Mouse (Mus musculus): ENCODE results near the gene Traip. TPM values are rescaled to one million over a fixed set of nuclear protein-coding genes. Genes with fewer than 3 reads are reported as not detected.
A peak's percentile ranks its signal among the peaks of the same experiment; 100 is the strongest.

Gene Traip
- polyA plus RNA-seq, 1 experiment from 2014 or later, result 17.3 TPM

DNA sequence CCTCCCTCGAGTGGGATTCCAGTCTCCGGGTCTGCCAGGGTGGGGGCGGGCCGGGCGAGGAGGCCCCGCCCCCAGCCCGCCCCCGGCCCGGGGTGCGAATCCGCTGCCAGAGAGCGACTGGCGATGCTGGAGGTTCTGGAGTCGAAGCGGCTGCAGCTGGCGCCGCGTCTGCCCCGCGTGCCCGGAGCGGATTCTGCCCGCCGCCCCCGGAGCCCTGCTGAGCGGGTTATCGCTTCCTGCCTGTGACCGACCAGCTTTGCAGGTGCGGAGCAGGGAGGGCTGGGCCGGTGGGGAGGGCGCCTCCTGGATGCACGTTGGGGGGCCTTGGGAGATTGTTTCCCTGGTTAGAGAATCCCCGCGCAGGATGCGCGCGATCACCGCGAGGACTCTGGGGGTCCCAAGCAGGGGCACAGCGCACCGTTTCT lies 14.1 kb upstream of the Traip start:
- Histone ChIP-seq H3K27me3 (peaks cover 88% of the 10 kb centered on the region), H3K9me3 (replicated peaks) (no peaks in the 10 kb centered on the region), H3K27ac (no peak overlapping the region), H3K36me3 (no peaks in the 10 kb centered on the region), H3K9ac (peak overlapping the region; percentile 26; the same call in 1 of the 2 replicates), H3K4me3 (replicated peaks) (peak overlapping the region; percentile 48), H3K4me2 (peak overlapping the region; percentile 63), H3K4me1 (replicated peaks) (peaks cover 11% of the 10 kb centered on the region)
- DNase-seq (no peak), ATAC-seq (ENCODE audit: low read depth) (no peak)
- WGBS (ENCODE audit: insufficient replicate concordance), result 1% methylated on average over 40 of the region's 41 CpGs

GRCm38 (mm10) chr9:107936215-107936822 lies 13.6 kb upstream of the Traip start:
- H3K9ac ChIP-seq, result peak overlapping the region; percentile 26; the same call in 1 of the 2 replicates
- H3K4me2 ChIP-seq, result peak overlapping the region; percentile 63
- peak overlapping the region; percentile 48 for H3K4me3 ChIP-seq (replicated peaks)
- no peaks in the 10 kb centered on the region for H3K36me3 ChIP-seq
- no peak for DNase-seq
- peaks cover 88% of the 10 kb centered on the region for H3K27me3 ChIP-seq
- whole genome bisulfite sequencing (ENCODE audit: insufficient replicate concordance), result 4% methylated on average over 29 of the region's 29 CpGs
- no peak for ATAC-seq (ENCODE audit: low read depth)
- H3K9me3 ChIP-seq (replicated peaks), result no peaks in the 10 kb centered on the region
- H3K4me1 ChIP-seq (replicated peaks), result peaks cover 11% of the 10 kb centered on the region
- no peak overlapping the region for H3K27ac ChIP-seq

- peaks cover 85% of the 10 kb centered on the region for H3K27me3 ChIP-seq
- 27% methylated on average over 3 of the region's 3 CpGs for WGBS (ENCODE audit: insufficient replicate concordance)
- ATAC-seq (ENCODE audit: low read depth) (no peak), DNase-seq (no peak)
- no peak overlapping the region for H3K27ac ChIP-seq
- no peak overlapping the region for H3K9ac ChIP-seq
- peaks cover 11% of the 10 kb centered on the region for H3K4me1 ChIP-seq (replicated peaks)
- peak overlapping the region; percentile 63; the same call in 1 of the 2 replicates for H3K4me2 ChIP-seq
- no peaks in the 10 kb centered on the region for H3K36me3 ChIP-seq
- H3K4me3 ChIP-seq (replicated peaks), result no peak overlapping the region
- no peaks in the 10 kb centered on the region for H3K9me3 ChIP-seq (replicated peaks)
Measured at GRCm38 (mm10) chr9:107936831-107937230, 13.1 kb upstream of the Traip start.

DNA sequence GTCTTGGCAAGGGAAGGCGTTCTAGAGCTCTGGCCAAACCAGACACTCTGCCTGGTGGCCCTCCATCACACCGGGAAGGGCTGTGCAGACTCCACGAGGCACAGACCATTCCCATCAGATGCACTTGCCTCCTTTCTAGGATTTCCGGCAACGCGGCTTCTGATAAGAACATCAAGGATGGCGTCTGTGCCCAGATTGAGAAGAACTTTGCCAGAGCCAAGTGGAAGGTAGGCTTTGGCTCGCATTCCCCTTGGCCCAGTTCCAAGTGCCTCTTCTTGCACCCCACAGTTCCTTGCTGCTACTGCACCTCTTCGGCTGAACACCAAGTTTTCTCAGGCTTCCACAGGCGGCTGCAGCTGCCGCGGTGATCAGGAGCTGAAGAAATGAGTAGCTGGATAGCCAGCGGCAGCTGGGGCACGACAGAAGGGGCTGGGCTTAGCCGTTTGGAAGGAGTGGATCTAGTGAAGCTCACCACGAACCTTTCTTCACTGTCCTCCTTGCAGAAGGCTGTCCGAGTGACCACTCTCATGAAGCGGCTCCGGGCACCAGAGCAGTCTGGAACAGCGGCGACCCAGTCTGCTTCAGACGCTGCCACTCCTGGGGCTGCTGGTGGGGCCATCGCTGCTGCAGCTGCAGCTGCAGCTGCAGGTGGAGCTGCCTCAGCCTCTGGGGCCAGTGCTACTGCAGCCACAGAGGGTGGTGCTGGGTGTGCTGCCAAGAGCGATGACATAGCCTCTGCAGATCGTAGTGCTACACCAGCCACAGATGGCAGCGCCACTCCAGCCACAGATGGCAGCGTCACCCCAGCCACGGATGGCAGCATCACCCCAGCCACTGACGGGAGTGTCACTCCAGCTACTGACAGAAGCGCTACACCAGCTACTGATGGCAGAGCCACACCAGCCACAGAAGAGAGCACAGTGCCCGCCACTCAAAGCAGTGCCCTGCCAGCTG lies 2.4 kb upstream of the Traip start:
- H3K4me3 ChIP-seq (replicated peaks), result no peak overlapping the region
- no peak overlapping the region for H3K9ac ChIP-seq
- no peak for ATAC-seq (ENCODE audit: low read depth)

GRCm38 (mm10) chr9:107949184-107949921 lies 583 bp upstream of the Traip start:
- Histone ChIP-seq H3K4me1 (replicated peaks) (peaks cover 26% of the 10 kb centered on the region), H3K4me2 (no peak overlapping the region), H3K27ac (no peak overlapping the region), H3K4me3 (replicated peaks) (no peak overlapping the region), H3K27me3 (peaks cover 4% of the 10 kb centered on the region; the same call in 1 of the 2 replicates), H3K36me3 (0 out of 2 replicates have a peak, but pooled peaks cover 2% of the 10 kb centered on the region), H3K9me3 (replicated peaks) (no peaks in the 10 kb centered on the region), H3K9ac (no peak overlapping the region)
- 69% methylated on average over 13 of the region's 13 CpGs for WGBS (ENCODE audit: insufficient replicate concordance)
- DNase-seq (no peak), ATAC-seq (ENCODE audit: low read depth) (no peak)

More for the DNA sequence above, 2.4 kb upstream of the Traip start:
- no peak for DNase-seq
- 78% methylated on average over 31 of the region's 31 CpGs for WGBS (ENCODE audit: insufficient replicate concordance)
- H3K36me3 ChIP-seq, result no peaks in the 10 kb centered on the region
- no peaks in the 10 kb centered on the region for H3K9me3 ChIP-seq (replicated peaks)
- H3K27me3 ChIP-seq, result peaks cover 4% of the 10 kb centered on the region; the same call in 1 of the 2 replicates
- H3K4me1 ChIP-seq (replicated peaks), result peaks cover 20% of the 10 kb centered on the region
- H3K4me2 ChIP-seq, result no peak overlapping the region
- H3K27ac ChIP-seq, result no peak overlapping the region

GRCm38 (mm10) chr9:107950460-107951355 lies 772 bp downstream of the Traip start:
- DNase-seq, result peak; percentile 86
- H3K27ac ChIP-seq, result peak overlapping the region; percentile 73
- peaks cover 26% of the 10 kb centered on the region for H3K4me1 ChIP-seq (replicated peaks)
- H3K36me3 ChIP-seq, result peaks cover 9% of the 10 kb centered on the region; the same call in 1 of the 2 replicates
- 13% methylated on average over 45 of the region's 45 CpGs for WGBS (ENCODE audit: insufficient replicate concordance)
- peak; percentile 90 for ATAC-seq (ENCODE audit: low read depth)
- H3K27me3 ChIP-seq, result no peaks in the 10 kb centered on the region
- peak overlapping the region; percentile 86 for H3K4me3 ChIP-seq (replicated peaks)
- H3K9ac ChIP-seq, result peak overlapping the region; percentile 81
- H3K9me3 ChIP-seq (replicated peaks), result no peaks in the 10 kb centered on the region
- peak overlapping the region; percentile 84 for H3K4me2 ChIP-seq

DNA sequence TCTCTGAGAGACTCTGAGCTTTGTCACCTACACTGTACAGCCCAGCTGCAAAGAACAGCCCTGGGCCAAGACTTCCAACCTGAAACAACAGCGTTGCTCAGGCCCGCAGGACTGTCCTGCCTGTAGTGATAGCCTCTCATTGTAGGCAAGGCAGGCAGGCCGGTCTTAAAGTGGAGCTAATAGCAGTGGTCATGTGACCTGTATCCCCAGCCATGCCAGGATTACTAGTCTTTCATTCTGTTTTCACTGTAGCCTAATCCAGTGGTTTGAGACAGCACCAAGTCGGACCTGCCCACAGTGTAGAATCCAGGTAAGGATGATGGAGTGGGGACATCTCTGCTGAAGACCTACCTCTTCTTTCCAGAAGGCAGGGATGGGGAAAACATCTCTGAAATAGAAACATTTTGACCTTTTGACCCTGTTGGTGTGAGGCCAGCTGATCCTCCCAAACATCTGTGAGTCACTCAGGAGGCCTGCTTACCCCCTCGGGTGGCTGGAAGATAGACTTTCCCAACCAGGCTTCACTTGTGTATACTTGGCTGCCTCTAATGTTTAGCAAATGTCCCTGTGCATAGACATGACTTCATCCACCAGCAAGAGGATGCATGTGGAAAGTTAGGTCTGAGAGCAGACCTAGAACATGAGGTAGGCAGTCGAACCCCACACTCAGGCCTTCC lies 5.8 kb downstream of the Traip start:
- Histone ChIP-seq H3K4me3 (replicated peaks) (no peak overlapping the region), H3K27me3 (no peaks in the 10 kb centered on the region), H3K4me1 (replicated peaks) (peaks cover 18% of the 10 kb centered on the region), H3K4me2 (no peak overlapping the region), H3K9ac (no peak overlapping the region), H3K9me3 (replicated peaks) (no peaks in the 10 kb centered on the region), H3K36me3 (peaks cover 59% of the 10 kb centered on the region), H3K27ac (no peak overlapping the region)
- 82% methylated on average over 6 of the region's 6 CpGs for WGBS (ENCODE audit: insufficient replicate concordance)
- DNase-seq (no peak), ATAC-seq (ENCODE audit: low read depth) (no peak)

GRCm38 (mm10) chr9:107957141-107957540 lies 7.2 kb downstream of the Traip start:
- no peaks in the 10 kb centered on the region for H3K9me3 ChIP-seq (replicated peaks)
- peaks cover 16% of the 10 kb centered on the region for H3K4me1 ChIP-seq (replicated peaks)
- DNase-seq, result no peak
- 61% methylated on average over 6 of the region's 6 CpGs for WGBS (ENCODE audit: insufficient replicate concordance)
- H3K36me3 ChIP-seq, result peaks cover 73% of the 10 kb centered on the region
- H3K9ac ChIP-seq, result no peak overlapping the region
- no peaks in the 10 kb centered on the region for H3K27me3 ChIP-seq
- no peak for ATAC-seq (ENCODE audit: low read depth)
- H3K4me3 ChIP-seq (replicated peaks), result no peak overlapping the region
- no peak overlapping the region for H3K4me2 ChIP-seq
- no peak overlapping the region for H3K27ac ChIP-seq

- no peaks in the 10 kb centered on the region for H3K9me3 ChIP-seq (replicated peaks)
- H3K4me3 ChIP-seq (replicated peaks), result no peak overlapping the region
- peaks cover 11% of the 10 kb centered on the region for H3K4me1 ChIP-seq (replicated peaks)
- no peaks in the 10 kb centered on the region for H3K27me3 ChIP-seq
- no peak overlapping the region for H3K4me2 ChIP-seq
- WGBS (ENCODE audit: insufficient replicate concordance), result 76% methylated on average over 6 of the region's 6 CpGs
- ATAC-seq (ENCODE audit: low read depth) (no peak), DNase-seq (no peak)
- H3K9ac ChIP-seq, result no peak overlapping the region
- no peak overlapping the region for H3K27ac ChIP-seq
- peaks cover 91% of the 10 kb centered on the region for H3K36me3 ChIP-seq
Measured at GRCm38 (mm10) chr9:107959896-107960295, 10.0 kb downstream of the Traip start.

DNA sequence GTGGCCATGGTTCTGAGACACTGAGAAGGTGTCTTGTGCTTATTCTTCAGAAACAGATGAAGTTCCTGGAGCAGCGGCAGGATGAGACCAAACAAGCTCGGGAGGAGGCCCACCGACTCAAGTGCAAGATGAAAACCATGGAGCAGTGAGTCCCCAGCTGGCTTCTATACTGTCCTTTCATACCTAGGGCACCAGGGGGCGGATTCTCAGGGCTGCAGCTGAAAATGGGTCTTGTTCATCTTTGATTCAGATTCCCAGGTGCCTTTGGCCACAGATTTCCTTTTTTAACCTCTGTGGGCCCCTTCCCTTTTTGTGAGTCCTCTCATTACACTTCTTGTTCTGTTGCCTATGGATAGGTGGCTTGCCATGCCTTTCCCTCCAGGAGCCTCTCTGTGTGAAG lies 11.0 kb downstream of the Traip start:
- H3K27me3 ChIP-seq, result no peaks in the 10 kb centered on the region
- peaks cover 96% of the 10 kb centered on the region for H3K36me3 ChIP-seq
- H3K9me3 ChIP-seq (replicated peaks), result no peaks in the 10 kb centered on the region
- no peak overlapping the region for H3K4me3 ChIP-seq (replicated peaks)
- no peak overlapping the region for H3K27ac ChIP-seq
- WGBS (ENCODE audit: insufficient replicate concordance), result 62% methylated on average over 4 of the region's 4 CpGs
- ATAC-seq (ENCODE audit: low read depth) (no peak), DNase-seq (no peak)
- H3K9ac ChIP-seq, result no peak overlapping the region
- no peak overlapping the region for H3K4me2 ChIP-seq
- H3K4me1 ChIP-seq (replicated peaks), result peaks cover 15% of the 10 kb centered on the region
